Mouse (Mus musculus): ENCODE data around the gene Greb1.

GRCm38 (mm10) chr12:16737266-16737665 lies 63.4 kb downstream of the Greb1 start:
- no peak for TF ChIP-seq CTCF (IDR thresholded peaks at IDR 0.05; ENCODE audit: borderline replicate concordance, insufficient read depth, low read depth, low read length)
- TF ChIP-seq POLR2A (IDR thresholded peaks at IDR 0.05; ENCODE audit: borderline replicate concordance, insufficient read depth, low read length) = no peak
